Mouse (Mus musculus): ENCODE data around the gene Zfp607b.

Gene Zfp607b

DNA sequence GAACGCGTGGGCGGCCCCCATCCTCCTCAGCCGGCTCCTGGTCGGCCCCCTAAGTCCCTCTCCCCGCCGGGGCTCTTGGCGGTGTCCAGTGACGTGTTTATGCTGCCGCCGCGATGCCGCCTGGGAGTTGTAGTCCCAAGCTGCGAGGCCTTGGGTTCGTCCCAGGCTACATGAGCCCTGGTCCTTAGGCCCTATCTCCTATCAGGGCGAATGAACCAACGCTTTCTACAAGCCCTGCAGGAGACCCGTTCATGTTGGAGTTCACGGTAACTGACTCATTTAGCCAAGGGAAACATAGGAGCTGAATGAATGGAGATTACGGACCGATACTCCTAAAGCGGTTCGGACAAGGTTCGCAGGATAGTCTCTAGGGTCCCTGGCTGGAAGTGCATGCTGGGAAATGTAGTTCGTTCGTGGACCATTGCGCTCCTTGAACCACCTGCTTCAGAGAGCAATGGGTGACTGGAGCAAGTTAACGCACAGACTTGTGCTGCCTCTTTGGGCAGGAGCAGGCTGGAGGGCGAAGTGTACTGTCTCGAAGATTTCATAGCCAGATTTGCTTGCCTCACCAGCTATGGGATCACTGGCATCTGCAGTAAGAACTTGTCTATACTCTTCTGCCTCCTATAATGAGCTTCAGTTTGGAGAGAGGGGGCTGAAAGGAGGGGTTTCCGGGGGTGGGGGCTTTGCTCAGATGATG, 14.5 kb upstream of the Zfp607b start, which contains the start of gene Map3k10:
Gene Map3k10 (minus strand): TSS at position 77 of the 700 bp plus-strand sequence.
- in situ Hi-C loops (cut with MboI; ENCODE audit: low pct_unique_long_range_greater_than_20kb in 1 of 2, low sequenced_read_pairs in 2 of 2, unreplicated experiment in 1 of 2), result loop anchor here in 1 of 2 experiments (10.0 kb wide), 1 partner anchor 370 kb away; no protein-coding TSS in a partner anchor

- in situ Hi-C loops (cut with MboI; ENCODE audit: low pct_unique_long_range_greater_than_20kb in 1 of 2, low sequenced_read_pairs in 2 of 2, unreplicated experiment in 1 of 2), result loop anchor here in 1 of 2 experiments (10.0 kb wide), 1 partner anchor 370 kb away; no protein-coding TSS in a partner anchor
These were observed 13.9 kb upstream of the Zfp607b start for GRCm38 (mm10) chr7:27675222-27675612.

DNA sequence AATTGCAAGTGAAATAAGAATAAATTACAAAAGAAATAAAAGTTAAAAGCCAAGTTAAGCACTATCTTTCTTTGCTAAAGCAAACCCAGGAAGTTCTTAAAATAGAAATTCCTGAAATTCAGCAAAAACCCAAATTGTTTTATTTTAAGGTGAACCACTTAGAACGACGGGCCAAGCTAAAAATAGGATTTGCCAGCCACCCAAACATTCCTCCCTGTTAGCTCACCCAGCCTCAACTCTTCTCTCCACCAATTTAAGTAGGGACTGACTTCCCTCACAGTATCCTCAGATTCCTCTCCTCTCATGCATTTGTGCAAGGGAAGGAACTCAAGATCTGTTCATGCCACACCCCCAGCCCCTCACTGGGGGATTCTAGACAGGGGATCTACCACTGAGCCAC, 5.9 kb upstream of the Zfp607b start:
- in situ Hi-C loops (cut with MboI; ENCODE audit: low pct_unique_long_range_greater_than_20kb in 1 of 2, low sequenced_read_pairs in 2 of 2, unreplicated experiment in 1 of 2), result no loop called here

- in situ Hi-C loops (cut with MboI; ENCODE audit: low pct_unique_long_range_greater_than_20kb in 1 of 2, low sequenced_read_pairs in 2 of 2, unreplicated experiment in 1 of 2), result loop anchor here in 1 of 2 experiments (5.0 kb wide), 1 partner anchor 42 kb away; no protein-coding TSS in a partner anchor
These were observed 3.9 kb upstream of the Zfp607b start for GRCm38 (mm10) chr7:27685220-27685619.

DNA sequence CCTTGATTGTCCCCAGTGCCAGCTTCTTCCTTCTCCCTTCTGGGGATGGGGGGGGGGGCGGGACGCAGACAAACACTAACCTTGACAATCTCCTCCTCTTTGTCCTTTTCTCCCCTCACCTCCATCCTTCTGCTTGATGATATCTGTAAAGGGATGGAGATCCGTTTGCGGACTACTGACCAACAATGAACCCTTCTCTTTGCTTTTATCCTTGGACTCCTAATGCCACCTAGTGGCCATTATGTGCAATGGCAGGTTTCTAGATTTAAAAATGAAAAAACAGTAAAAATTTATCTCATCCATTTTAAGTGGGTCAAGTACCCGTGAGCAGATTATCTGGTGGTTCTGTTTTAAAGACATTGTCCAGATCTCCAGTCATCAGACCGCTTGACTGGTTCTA, 3.5 kb upstream of the Zfp607b start:
- in situ Hi-C loops (cut with MboI; ENCODE audit: low pct_unique_long_range_greater_than_20kb in 1 of 2, low sequenced_read_pairs in 2 of 2, unreplicated experiment in 1 of 2), result loop anchor here in 1 of 2 experiments (5.0 kb wide), 1 partner anchor 42 kb away; no protein-coding TSS in a partner anchor

DNA sequence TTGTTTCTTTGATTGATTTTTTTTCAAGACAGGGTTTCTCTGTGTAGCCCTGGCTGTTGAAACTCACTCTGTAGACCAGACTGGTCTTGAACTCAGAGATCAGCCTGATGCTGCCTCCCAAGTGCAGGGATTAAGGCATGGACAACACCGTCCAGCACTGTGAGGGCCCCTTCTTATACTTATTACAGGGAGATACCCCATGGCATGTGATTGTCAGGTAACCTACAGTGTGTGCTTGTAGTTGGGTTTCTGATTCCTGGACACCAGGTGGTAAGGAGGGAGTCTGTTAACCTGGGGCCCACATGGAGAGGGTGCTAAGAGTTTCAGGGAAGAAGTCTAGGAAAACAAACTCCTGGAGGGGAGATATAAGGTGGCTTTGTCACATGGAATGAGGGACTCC, 2.1 kb upstream of the Zfp607b start:
- in situ Hi-C loops (cut with MboI; ENCODE audit: low pct_unique_long_range_greater_than_20kb in 1 of 2, low sequenced_read_pairs in 2 of 2, unreplicated experiment in 1 of 2), result loop anchor here in 1 of 2 experiments (5.0 kb wide), 1 partner anchor 40 kb away; no protein-coding TSS in a partner anchor

- in situ Hi-C loops (cut with MboI; ENCODE audit: low pct_unique_long_range_greater_than_20kb in 1 of 2, low sequenced_read_pairs in 2 of 2, unreplicated experiment in 1 of 2), result loop anchor here in 1 of 2 experiments (5.0 kb wide), 1 partner anchor 39 kb away; no protein-coding TSS in a partner anchor
These were observed 1.3 kb upstream of the Zfp607b start for GRCm38 (mm10) chr7:27687836-27688235.

GRCm38 (mm10) chr7:27688246-27688788, 823 bp upstream of the Zfp607b start:
- in situ Hi-C loops (cut with MboI; ENCODE audit: low pct_unique_long_range_greater_than_20kb in 1 of 2, low sequenced_read_pairs in 2 of 2, unreplicated experiment in 1 of 2), result loop anchor here in 1 of 2 experiments (5.0 kb wide), 1 partner anchor 39 kb away; no protein-coding TSS in a partner anchor

- in situ Hi-C loops (cut with MboI; ENCODE audit: low pct_unique_long_range_greater_than_20kb in 1 of 2, low sequenced_read_pairs in 2 of 2, unreplicated experiment in 1 of 2), result loop anchor here in 1 of 2 experiments (5.0 kb wide), 1 partner anchor 36 kb away; no protein-coding TSS in a partner anchor
These were observed 1.9 kb downstream of the Zfp607b start for GRCm38 (mm10) chr7:27691076-27691475.

GRCm38 (mm10) chr7:27696711-27697110, 7.6 kb downstream of the Zfp607b start:
- in situ Hi-C loops (cut with MboI; ENCODE audit: low pct_unique_long_range_greater_than_20kb in 1 of 2, low sequenced_read_pairs in 2 of 2, unreplicated experiment in 1 of 2), result no loop called here

- in situ Hi-C loops (cut with MboI; ENCODE audit: low pct_unique_long_range_greater_than_20kb in 1 of 2, low sequenced_read_pairs in 2 of 2, unreplicated experiment in 1 of 2), result no loop called here
These were observed 21.3 kb downstream of the Zfp607b start for GRCm38 (mm10) chr7:27710402-27710801.

DNA sequence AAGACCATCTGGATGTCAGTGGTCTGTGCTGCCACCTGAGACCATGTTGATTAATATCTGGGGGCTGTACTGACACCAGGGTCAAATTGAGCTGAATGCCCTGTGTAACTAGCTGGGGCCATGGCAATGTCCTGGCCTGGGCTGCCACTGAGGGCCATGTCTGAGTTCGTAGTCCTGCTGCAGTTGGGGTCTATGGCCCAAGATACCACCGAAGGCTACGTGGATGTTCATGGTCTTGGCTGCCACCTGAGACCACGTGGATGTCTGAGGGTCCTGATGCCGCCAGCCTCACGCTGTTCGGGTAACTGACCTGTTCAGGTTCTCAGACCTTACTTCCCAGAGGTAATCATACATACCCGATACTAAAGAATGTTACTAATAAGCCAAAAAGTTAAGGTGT, 32.8 kb downstream of the Zfp607b start:
- in situ Hi-C loops (cut with MboI; ENCODE audit: low pct_unique_long_range_greater_than_20kb in 1 of 2, low sequenced_read_pairs in 2 of 2, unreplicated experiment in 1 of 2), result loop anchor here in 1 of 2 experiments (10.0 kb wide), 1 partner anchor 213 kb away; no protein-coding TSS in a partner anchor

GRCm38 (mm10) chr7:27725566-27726538, 36.7 kb downstream of the Zfp607b start:
- in situ Hi-C loops (cut with MboI; ENCODE audit: low pct_unique_long_range_greater_than_20kb in 1 of 2, low sequenced_read_pairs in 2 of 2, unreplicated experiment in 1 of 2), result loop anchor here (5.0 to 10.0 kb wide), 4 partner anchors 34 to 209 kb away; partner anchors contain the start of gene Zfp607b (in 1 of the 2)

- in situ Hi-C loops (cut with MboI; ENCODE audit: low pct_unique_long_range_greater_than_20kb in 1 of 2, low sequenced_read_pairs in 2 of 2, unreplicated experiment in 1 of 2), result loop anchor here (5.0 to 10.0 kb wide), 4 partner anchors 35 to 207 kb away; partner anchors contain the start of gene Zfp607b (in 1 of the 2)
These were observed 38.3 kb downstream of the Zfp607b start for GRCm38 (mm10) chr7:27727471-27727870.

DNA sequence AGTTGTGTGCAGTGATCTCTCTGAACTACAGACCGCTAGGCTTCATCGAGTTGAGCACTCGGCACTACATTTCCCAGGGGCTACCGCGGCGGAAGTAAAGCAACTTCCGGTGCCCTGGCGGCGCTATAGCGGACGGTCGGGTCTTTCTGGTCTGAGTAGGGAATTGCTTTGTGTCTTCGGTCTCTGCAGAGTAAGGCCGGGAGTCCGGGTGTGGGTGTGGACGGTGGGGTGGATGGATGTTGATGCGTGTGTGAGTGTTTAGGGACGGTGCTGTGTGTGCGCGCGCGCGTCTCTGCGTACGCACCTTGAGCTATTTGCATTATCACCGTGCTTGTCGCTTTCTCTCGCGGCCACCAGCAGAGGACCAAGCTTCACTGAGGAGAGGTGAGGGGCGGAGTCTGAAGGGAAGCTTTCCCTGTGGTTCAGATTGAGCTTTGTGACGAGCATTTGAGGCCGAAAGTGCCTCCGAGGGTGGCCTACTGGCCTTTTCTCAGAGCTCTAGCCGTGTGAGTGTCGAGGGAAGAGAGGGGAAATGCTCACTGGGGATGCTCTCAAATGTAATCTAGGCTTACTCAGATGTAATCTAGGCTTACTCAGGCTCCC, 42.2 kb downstream of the Zfp607b start, which contains the start of gene Zfp60:
Gene Zfp60 (plus strand): TSS at position 109 of the 603 bp plus-strand sequence.
- in situ Hi-C loops (cut with MboI; ENCODE audit: low pct_unique_long_range_greater_than_20kb in 1 of 2, low sequenced_read_pairs in 2 of 2, unreplicated experiment in 1 of 2), result no loop called here

- in situ Hi-C loops (cut with MboI; ENCODE audit: low pct_unique_long_range_greater_than_20kb in 1 of 2, low sequenced_read_pairs in 2 of 2, unreplicated experiment in 1 of 2), result no loop called here
These were observed 42.8 kb downstream of the Zfp607b start for GRCm38 (mm10) chr7:27731946-27732345.

GRCm38 (mm10) chr7:27732508-27732907, 43.4 kb downstream of the Zfp607b start:
- in situ Hi-C loops (cut with MboI; ENCODE audit: low pct_unique_long_range_greater_than_20kb in 1 of 2, low sequenced_read_pairs in 2 of 2, unreplicated experiment in 1 of 2), result no loop called here

DNA sequence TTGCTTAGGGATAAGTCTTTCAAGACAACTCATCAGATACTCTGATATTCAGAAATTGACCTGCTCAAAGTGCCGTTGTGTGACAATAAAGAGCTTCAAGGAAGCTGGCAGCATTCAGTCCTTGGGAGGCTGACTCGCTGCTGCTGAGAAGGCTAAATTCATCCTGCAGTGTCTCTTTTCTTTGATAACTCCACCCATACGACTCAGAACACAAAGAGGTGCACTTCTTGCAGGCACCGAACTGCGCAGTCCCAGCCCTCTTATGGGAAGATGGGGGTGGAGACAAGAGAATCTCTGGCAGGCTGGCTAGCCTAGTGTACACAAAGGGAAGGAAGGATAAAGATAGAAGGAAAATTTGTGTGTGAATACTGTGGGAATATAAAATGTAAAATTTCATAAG, 46.3 kb downstream of the Zfp607b start:
- in situ Hi-C loops (cut with MboI; ENCODE audit: low pct_unique_long_range_greater_than_20kb in 1 of 2, low sequenced_read_pairs in 2 of 2, unreplicated experiment in 1 of 2), result no loop called here
